Mouse (Mus musculus) layer of hippocampus, adult 9-10 months (tissue): ENCODE data around the gene Cbx5.

ENCODE experiments used
- DNase-seq: peaks from one replicate; pipeline ENCODE4 v3.0.0; 2022; ENCODE audit warnings: low spot score

The Cbx5 gene

GRCm38 (mm10) chr15:103172537-103172936 lies 67.1 kb downstream of the Cbx5 start:
- DNase-seq: no peak

DNA sequence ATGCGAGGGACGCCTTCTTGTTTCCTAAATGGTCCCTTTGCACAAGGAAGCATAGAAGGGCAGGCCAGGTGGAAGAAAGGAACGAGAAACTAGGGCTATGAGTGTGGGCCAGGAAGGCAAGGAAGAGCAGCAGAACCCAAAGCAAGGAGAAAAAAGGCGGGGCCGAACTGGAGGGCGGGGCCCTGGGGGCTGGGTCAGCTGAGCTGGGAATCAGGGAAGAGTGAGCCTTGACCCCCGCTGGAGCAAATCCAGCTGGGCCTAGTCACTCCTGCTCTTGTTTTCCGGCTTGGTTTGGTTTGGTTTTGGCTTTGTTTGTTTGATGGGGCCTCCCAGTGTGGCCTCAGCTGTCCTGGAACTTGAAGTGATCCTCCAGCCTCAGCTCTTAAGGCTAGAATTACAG lies 68.3 kb downstream of the Cbx5 start:
- no peak for DNase-seq

DNA sequence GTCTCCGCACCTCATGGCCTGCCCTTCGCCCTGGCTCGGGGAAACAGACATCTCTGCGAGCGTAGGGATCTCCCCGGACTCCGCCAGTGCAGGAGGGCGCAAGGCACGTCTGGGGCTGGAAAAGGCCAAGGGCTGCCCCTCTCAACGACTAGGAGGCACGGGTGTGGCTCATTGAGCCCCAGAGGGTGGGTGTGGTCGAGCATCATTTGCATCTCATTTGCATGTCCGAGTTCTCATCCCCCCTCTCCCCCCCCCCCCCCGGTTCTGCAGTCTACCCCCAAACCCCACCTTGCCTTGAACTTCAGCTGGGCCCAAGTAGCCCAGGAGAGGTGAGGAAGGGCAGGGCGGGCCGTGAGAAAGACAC lies 69.3 kb downstream of the Cbx5 start:
- DNase-seq: no peak

GRCm38 (mm10) chr15:103169612-103170315 lies 69.9 kb downstream of the Cbx5 start:
- DNase-seq: no peak

DNA sequence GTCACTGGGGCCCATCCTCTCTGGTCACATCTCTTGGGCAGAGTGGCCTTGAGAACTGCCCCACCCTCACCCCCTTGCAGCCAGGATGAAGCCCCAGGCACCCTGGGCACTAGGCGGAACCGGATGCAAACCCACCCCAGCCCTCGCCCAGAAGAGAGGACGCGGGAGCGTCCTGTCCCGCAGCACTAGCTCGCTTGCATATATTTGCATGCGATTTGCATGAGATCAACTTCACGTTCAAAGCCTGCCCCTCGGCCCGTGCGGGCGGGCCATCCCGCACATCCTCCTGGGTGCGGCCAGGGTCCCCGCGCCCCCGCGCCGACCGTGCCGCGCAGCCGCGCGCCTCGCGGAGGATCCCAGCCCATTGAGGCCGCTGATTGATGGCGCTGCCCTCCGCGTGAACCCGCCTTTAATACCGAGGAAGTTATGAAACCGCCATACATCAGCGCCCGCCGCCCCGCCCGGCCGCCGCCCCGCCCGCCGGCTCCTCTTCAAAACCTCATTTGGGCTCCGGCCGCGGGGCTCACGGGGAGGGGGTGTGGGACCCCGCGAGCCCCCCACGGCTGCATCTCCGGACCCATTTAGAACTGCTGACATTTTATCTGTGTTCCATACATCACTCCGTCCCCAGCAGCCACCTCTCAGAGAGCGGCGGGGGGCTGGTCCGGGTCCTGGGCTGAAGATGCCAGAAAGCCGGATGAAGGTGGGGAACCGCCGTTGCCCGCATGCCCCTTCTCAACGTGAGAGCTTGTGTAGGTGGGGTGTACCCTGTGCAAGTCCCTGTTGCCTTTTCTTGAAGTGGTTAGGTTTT lies 70.6 kb downstream of the Cbx5 start:
- DNase-seq: no peak

DNA sequence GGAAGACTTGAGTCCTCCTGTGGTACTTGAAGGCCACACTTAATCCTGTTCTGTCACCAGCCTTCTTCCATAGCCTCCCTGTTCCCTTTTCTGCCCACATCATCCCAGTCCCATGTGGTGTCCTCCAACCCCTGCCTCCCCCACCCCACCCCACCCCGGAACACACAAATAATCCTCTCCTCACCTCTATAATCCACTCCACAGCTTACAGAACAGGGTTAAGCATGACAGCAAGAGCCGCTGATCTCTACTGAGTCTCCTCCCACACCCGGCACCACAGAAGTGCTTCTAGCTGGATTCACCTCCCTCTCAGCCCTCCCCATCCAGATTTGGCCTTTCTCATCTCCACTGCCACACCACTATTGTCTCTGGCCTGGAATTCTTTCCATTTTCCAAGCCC lies 71.8 kb downstream of the Cbx5 start:
- DNase-seq: no peak

DNA sequence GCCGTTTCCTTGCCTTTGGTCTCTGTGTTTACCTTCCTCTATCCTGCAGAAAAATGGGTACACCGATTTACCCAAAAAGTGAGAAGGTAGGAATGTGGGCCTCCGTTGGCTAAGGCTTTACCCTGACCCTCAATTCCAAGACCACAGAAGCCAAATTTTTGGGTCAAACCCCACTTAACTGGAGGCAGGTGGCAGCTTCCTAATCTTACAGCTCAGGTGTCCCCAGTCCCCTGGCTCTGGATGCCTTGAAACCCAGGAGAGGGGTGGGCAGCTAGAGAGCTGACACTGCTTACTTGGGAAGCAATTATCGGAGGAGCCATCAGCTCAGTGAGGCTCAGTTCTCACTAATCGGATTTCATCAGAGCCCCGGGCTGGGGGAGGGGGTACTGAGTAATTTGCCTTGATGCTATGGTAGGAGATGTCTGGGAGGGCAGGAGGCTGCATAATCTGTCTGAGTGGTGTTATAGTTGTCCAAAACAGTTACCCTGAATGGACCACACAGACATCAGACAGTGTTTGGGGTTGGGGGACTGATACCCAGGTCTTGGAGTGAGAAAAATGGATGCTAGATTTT lies 72.5 kb downstream of the Cbx5 start, which contains the start of gene Smug1:
TSS of gene Smug1 (minus strand) at position 51 of the 574 bp plus-strand sequence.
- no peak for DNase-seq

GRCm38 (mm10) chr15:103165924-103166323 lies 73.7 kb downstream of the Cbx5 start:
- DNase-seq: no peak

DNA sequence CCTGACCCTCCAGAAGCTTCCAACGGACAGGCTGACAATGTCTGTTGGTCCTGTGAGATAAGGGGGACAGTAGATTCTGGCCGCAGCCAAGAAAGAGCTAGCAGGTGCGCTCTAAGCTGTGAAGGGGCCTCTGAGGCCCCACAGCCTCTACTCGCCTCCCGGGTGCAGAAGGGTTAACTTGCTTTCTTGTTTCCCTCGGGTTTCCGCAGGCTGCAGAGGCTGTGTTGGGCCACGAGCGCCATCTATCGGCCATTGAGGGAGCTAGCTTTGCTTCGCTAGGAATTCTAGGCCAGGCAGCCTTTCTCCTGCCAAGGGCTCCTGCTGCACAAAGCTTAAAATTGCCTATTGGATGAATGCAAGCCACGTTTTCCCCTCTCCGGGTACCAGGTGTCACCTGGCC lies 74.2 kb downstream of the Cbx5 start:
- DNase-seq: peak; percentile 84

DNA sequence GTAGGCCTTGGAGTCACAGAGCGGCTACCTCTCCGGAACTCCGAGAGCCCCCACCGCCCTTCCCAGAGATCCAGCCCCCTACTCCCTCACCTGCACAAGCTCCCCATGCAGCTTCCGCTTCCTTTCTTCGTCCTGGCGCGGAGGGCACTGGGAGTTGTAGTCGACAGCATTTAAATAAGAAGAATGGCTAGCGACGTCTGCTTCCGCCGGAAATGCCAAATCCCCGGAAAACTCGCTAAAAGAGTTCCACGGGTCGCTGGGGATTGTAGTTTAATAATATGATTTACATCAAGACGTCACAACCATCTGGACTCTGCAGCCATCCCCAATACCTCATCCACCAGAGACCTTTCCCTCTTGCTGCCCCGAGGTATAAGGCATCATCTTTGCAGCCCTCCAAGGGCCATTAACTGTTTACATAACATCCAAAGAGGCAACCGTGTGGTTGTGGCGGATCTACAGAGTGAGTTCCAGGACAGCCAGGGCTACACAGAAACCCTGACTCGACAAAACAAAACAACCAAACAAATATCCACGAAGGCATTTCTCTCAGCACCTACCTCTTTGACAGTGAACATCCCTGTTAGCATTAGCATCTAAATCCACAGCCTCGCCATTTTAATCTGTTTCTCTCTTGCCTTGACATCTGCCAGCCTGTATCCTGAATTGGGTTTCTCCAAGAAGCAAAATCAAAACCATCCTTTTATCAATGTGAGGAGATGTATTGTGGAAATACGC lies 76.3 kb downstream of the Cbx5 start:
- peak; percentile 82 for DNase-seq

- no peak for DNase-seq
Measured at GRCm38 (mm10) chr15:103157585-103157984, 82.0 kb downstream of the Cbx5 start.

DNA sequence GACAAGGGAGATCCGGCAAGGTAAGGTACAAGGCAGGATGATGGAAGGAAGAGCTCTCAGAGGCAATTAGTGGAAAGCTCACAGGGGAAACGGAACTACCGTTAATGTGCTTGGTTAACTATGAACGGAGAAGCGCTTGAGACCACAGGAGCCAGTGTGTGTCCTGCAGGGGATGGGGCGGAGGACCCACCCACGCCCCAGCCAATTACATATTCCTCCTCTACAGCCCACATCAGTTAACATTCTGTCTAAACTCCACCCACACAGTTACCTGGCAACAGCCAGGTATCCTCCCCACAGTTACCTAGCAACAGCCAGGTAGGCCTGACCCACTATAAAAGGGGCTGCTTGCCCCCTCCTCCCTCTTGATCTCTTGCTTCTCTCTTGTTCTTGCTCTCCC lies 82.7 kb downstream of the Cbx5 start:
- no peak for DNase-seq

DNA sequence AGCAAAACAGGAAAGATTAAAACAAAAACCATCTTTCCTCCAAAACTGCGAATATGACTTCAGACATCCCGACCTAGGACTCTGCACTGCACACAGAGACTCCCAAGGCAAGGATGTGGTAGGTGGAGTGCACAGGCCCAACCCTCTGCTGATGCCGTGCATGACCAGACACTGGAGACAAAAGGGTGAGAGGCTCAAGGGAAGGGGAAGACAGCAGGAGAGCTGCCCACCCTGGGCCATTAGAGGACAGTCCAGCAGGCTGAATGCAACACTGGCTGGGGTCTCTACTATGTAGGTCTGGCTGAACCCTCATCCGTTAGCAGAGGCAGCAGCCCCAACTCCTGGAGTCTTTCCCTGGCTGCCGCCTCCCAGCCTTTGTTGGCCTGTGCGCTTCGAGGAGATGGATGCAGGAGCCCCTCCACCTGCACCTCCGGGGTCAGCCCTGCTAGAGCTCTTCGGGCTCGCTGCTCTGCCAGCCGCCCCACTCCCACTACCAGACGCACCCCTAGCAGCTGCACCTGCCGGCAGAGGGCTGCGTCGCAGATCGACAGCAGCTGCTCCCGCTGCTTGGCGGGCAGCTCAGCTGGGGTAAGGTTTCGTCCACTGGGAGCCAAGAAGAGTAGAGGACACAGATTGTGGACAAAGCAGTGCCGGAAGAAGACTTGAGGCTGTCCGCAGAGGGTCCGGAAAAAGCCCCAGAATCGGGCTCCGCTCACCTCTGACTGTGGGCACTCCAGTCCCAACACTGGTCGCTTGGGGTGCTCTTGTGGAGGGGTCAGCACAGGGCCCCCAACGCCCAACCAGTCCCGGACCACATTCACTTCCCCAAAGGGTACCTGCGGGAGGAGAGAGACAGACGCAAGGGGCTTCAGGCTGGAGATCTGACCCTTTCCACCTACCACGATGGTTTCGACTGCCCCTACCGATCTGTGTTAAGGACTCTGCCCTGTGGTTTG lies 84.0 kb downstream of the Cbx5 start:
- DNase-seq: no peak

GRCm38 (mm10) chr15:103152890-103153610 lies 86.6 kb downstream of the Cbx5 start:
- DNase-seq: no peak

DNA sequence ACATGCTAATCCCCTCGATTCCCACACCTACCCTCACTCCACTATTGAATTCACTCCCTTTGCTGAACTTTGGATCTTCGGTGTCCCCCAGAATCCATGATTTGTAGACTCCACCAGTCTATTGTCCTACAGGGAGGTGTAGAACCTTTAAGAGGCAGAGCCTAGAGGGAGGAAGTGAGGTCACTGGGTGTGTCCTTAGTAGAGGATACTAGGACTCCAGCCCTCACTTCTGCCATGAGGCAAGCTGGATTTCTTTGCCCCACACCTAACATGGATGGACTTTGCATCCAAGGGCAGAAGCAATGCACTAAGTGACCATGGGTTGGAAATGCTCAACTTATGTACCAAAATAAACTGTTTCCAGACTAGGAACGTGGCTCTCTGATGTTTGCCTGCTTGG lies 87.2 kb downstream of the Cbx5 start:
- DNase-seq: no peak

GRCm38 (mm10) chr15:103147779-103148178 lies 91.8 kb downstream of the Cbx5 start:
- DNase-seq: no peak

DNA sequence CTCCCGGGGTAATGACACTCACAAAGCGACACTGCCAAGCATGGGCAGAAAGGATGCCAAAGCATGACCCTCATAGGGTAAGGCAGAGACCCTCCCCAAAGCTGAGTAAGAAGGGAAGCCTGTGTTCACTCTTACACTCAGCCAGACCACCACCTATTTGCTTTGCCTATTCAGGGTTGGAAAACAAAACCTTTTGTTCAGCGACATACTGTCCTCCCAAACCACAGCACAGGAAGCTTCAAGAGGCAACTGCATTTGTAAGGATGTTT lies 92.3 kb downstream of the Cbx5 start:
- DNase-seq: no peak

DNA sequence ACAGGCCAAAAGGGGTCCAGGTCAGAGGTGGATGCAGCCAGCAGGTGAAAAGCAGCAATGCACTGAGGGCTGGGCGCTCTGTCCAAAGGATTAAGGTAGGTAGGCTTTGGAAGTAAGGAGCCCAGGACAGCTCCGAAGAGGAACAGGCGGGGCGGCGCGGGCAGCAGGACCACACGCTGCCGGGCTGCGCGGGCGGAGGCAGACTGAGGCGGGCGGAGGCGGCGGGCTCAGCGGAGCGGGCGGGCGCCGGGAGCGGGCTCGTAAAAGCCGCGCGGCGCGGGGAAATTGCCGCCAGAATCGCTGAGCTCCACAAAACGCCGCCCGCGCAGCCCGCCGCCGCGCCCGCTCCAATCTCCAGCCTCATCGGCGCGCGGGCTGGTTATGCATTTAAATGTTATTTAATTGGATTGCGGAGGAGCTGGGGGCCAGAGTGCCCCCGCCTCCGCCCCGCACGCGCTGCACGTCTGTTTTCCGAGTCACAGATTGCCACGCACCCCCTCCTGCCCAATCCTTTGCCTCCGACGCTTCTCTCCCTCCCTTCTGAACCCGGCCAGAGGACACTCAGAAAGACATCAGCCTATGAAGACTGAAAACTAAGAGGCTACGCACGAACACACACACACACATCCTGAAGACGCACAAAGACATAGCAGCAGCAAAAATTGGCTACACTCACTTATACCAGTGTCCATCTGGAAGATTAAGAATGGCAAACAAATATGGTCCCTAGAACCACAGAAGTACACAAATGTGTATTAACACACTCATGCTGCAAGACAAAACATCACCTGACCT lies 92.8 kb downstream of the Cbx5 start:
- DNase-seq: no peak

DNA sequence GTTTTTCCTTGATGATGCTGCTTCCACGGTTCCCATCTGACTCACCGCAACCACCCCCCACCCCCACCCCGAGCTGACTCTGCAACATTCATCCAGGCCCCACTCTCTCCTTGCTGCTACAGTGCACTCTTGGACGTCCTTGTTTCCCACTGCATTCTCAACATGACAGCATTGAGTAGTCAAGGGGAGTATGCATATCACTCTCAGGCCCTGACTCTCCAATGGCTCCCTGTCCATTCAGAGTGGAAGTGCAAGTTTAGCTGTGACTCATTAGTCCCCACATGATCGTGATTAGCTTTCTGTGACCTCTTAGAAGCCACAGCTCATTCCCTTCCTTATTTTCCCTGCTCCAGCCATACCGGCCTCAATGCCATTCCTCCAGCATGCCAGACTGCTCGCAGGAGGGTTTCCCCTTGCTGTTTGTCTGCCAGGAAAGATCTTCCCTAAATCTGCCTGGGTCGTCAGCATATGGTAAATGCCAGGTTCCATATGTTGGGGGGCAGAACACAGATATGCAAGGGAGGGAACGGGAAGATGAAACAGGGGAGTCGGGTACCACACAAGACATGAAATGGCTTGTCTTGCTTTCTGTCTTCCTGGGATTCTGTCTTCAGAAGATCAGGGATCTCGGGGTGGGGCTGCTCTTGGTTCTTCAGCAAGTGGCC lies 93.8 kb downstream of the Cbx5 start:
- no peak for DNase-seq

DNA sequence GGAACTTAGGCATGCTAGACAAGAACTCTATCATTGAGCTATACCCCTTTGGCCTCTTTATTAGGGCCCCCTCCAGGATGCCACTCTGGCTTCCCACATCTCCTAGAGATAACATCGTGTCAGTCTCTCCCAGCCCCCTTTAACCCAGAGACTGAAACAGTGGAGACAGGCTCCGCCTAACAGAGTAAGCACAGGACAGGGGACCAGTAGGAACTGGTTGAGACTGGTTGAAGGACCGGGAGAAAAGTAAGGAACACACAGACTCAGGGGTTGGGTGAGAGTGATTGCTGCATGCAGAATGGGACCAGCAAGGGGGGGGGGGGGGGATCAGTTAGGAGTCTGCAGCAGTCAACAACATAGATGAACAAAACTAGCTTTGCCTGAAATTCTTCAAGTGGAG lies 95.4 kb downstream of the Cbx5 start:
- no peak for DNase-seq
